Mouse (Mus musculus) testis, postnatal 14 days (tissue): ENCODE measurements around the gene Fbxl17.

Experiments used
- DNase-seq: peaks from one replicate; pipeline ENCODE4 v3.0.0; 2021; ENCODE audit warnings: low spot score

Fbxl17 gene

DNA sequence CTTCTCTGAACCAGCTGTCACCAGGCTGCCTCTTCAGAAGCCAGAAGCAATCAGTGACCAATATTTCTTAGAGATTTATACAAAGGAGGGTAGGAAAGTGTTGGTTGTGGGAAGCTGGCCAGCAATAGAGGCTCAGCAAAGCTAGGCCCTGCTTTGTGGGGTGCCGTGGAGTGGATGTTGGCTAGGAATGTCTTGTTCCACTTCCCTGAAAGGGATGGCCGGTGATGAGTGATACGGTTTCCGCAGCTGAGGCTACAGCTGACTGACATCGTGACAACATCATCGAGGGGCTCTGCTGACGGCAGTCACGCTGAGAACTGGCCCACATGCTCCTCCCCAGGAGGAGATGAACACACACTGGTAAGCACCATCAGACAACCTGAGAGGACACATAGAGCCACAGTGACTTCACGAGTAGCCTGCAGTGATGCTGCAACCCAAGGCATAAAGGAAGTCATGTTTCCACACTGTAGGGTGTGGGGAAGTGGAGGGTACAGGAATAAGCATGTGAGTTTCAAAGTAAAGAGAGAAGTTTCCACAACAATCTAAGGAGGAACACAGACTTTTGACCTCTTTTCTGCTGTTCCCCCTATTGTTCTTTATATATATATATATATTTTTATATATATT, 456.7 kb downstream of the Fbxl17 start:
- DNase-seq, result no peak

- no peak for DNase-seq
These were observed 462.3 kb downstream of the Fbxl17 start for GRCm38 (mm10) chr17:63037562-63037961.

DNA sequence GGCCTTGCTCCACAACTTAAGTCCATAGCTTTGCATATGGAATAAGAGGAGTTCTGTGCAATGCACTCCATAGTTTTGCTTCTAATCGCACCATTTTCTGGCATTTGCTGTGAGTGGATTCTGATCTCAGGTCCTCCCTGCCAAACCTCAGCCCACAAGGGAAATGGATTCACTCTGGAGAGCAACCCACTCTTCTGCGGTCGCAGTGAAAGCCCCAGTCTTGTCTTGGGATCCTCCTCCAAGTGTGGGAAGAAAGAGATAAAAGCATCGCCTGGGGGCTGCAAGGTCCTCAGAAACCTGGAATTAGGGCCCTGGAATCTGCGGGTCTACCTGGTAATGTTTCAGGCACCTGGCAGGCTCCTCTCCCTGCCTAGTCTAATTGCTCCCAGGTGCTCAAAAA, 466.7 kb downstream of the Fbxl17 start:
- DNase-seq, result no peak

GRCm38 (mm10) chr17:63029105-63029504, 470.7 kb downstream of the Fbxl17 start:
- no peak for DNase-seq

- no peak for DNase-seq
These were observed 474.6 kb downstream of the Fbxl17 start for GRCm38 (mm10) chr17:63025238-63025637.

- DNase-seq, result no peak
These were observed 482.1 kb downstream of the Fbxl17 start for GRCm38 (mm10) chr17:63017605-63018167.

- DNase-seq, result no peak
These were observed 487.3 kb downstream of the Fbxl17 start for GRCm38 (mm10) chr17:63012571-63012923.

- no peak for DNase-seq
These were observed 487.8 kb downstream of the Fbxl17 start for GRCm38 (mm10) chr17:63011893-63012570.

DNA sequence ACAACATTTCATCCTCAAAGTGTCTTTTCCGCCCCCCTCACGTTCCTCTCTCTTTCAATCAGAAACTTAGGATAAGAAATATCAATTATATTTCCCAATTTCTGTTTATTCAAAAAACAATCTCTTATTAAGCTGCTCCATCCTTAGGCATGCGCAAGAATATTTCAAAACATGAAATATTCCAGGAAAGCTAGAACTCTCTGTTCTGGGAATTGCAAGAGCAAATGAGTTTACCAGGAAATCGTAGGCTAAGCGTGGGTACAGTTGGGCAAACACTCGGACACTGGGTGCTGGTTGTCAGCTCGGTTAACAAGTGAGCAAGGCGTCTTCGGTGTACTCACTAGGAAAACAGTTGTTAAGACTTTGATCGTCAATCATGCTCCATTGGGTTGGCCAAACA, 489.0 kb downstream of the Fbxl17 start:
- no peak for DNase-seq

DNA sequence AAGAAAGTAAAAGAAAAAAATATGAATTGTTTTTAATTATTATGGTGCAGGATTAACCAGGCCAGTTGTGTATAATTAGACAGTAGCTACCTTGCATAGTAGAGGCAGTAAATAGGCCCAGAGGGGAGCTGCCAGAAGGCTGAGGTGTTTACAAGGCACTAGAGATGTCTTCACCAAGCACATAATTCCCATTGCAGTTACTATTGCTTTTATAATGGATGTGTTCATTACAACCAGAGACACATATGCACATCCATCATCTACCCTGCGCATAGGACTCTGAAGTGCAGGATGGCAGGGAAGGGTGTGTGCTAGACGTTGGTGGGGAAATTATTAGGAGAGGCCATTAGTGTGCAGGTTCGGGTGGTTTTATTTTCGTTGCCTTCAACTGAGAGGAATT, 491.0 kb downstream of the Fbxl17 start:
- no peak for DNase-seq

GRCm38 (mm10) chr17:63008277-63008676, 491.5 kb downstream of the Fbxl17 start:
- no peak for DNase-seq

- no peak for DNase-seq
These were observed 491.9 kb downstream of the Fbxl17 start for GRCm38 (mm10) chr17:63007876-63008275.
